Mouse (Mus musculus): Measurements from ENCODE around the gene Golga7b. TPM values are rescaled to one million over a fixed set of nuclear protein-coding genes. Genes with fewer than 3 reads are reported as not detected.

Gene Golga7b
- polyA plus RNA-seq, 1 experiment from 2014 or later = 0.73 TPM

- Histone ChIP-seq H3K4me3 (ENCODE audit: low read depth, low read length) (no peak overlapping the region), H3K9me3 (replicated peaks; ENCODE audit: control insufficient read depth, low read length) (no peaks in the 10 kb centered on the region), H3K9ac (replicated peaks; ENCODE audit: low read length) (no peak overlapping the region), H3K36me3 (replicated peaks; ENCODE audit: control insufficient read depth, insufficient read depth, low read depth, low read length) (no peaks in the 10 kb centered on the region), H3K4me2 (ENCODE audit: low read depth, low read length) (no peak overlapping the region), H3K4me1 (ENCODE audit: control insufficient read depth, insufficient read depth, low read length) (peaks cover 3% of the 10 kb centered on the region), H3K27me3 (ENCODE audit: control insufficient read depth, insufficient read depth, low read length) (no peaks in the 10 kb centered on the region), H3K27ac (replicated peaks; ENCODE audit: low read depth, low read length) (no peak overlapping the region)
- DNase-seq (ENCODE audit: low spot score) (no peak), ATAC-seq (replicated peaks; ENCODE audit: insufficient number of reproducible peaks, low FRiP score, low TSS enrichment, low read depth) (no peak)
- WGBS = 86% methylated on average over 12 of the region's 12 CpGs
Observed at GRCm38 (mm10) chr19:42308931-42309330, 61.6 kb downstream of the Golga7b start.

- Histone ChIP-seq H3K4me1 (ENCODE audit: control insufficient read depth, insufficient read depth, low read length) (peaks cover 3% of the 10 kb centered on the region), H3K36me3 (replicated peaks; ENCODE audit: control insufficient read depth, insufficient read depth, low read depth, low read length) (no peaks in the 10 kb centered on the region), H3K9me3 (replicated peaks; ENCODE audit: control insufficient read depth, low read length) (no peaks in the 10 kb centered on the region), H3K4me3 (ENCODE audit: low read depth, low read length) (no peak overlapping the region), H3K27me3 (ENCODE audit: control insufficient read depth, insufficient read depth, low read length) (no peaks in the 10 kb centered on the region), H3K9ac (replicated peaks; ENCODE audit: low read length) (no peak overlapping the region), H3K4me2 (ENCODE audit: low read depth, low read length) (no peak overlapping the region), H3K27ac (replicated peaks; ENCODE audit: low read depth, low read length) (no peak overlapping the region)
- WGBS = 44% methylated on average over 2 of the region's 2 CpGs
- ATAC-seq (replicated peaks; ENCODE audit: insufficient number of reproducible peaks, low FRiP score, low TSS enrichment, low read depth) (no peak), DNase-seq (ENCODE audit: low spot score) (no peak)
Observed at GRCm38 (mm10) chr19:42311332-42311731, 64.0 kb downstream of the Golga7b start.

GRCm38 (mm10) chr19:42312191-42312590, 64.8 kb downstream of the Golga7b start:
- no peaks in the 10 kb centered on the region for H3K27me3 ChIP-seq (ENCODE audit: control insufficient read depth, insufficient read depth, low read length)
- no peak overlapping the region for H3K9ac ChIP-seq (replicated peaks; ENCODE audit: low read length)
- DNase-seq (ENCODE audit: low spot score) = no peak
- no peaks in the 10 kb centered on the region for H3K36me3 ChIP-seq (replicated peaks; ENCODE audit: control insufficient read depth, insufficient read depth, low read depth, low read length)
- H3K4me1 ChIP-seq (ENCODE audit: control insufficient read depth, insufficient read depth, low read length) = no peaks in the 10 kb centered on the region
- no peak overlapping the region for H3K27ac ChIP-seq (replicated peaks; ENCODE audit: low read depth, low read length)
- H3K4me3 ChIP-seq (ENCODE audit: low read depth, low read length) = no peak overlapping the region
- 69% methylated on average over 3 of the region's 3 CpGs for WGBS
- H3K9me3 ChIP-seq (replicated peaks; ENCODE audit: control insufficient read depth, low read length) = no peaks in the 10 kb centered on the region
- no peak for ATAC-seq (replicated peaks; ENCODE audit: insufficient number of reproducible peaks, low FRiP score, low TSS enrichment, low read depth)
- H3K4me2 ChIP-seq (ENCODE audit: low read depth, low read length) = no peak overlapping the region

- DNase-seq (ENCODE audit: low spot score) (no peak), ATAC-seq (replicated peaks; ENCODE audit: insufficient number of reproducible peaks, low FRiP score, low TSS enrichment, low read depth) (no peak; the same call in 1 of the 2 replicates)
- Histone ChIP-seq H3K27me3 (ENCODE audit: control insufficient read depth, insufficient read depth, low read length) (no peaks in the 10 kb centered on the region), H3K9me3 (replicated peaks; ENCODE audit: control insufficient read depth, low read length) (no peaks in the 10 kb centered on the region), H3K4me2 (ENCODE audit: low read depth, low read length) (no peak overlapping the region), H3K27ac (replicated peaks; ENCODE audit: low read depth, low read length) (no peak overlapping the region), H3K9ac (replicated peaks; ENCODE audit: low read length) (no peak overlapping the region), H3K4me1 (ENCODE audit: control insufficient read depth, insufficient read depth, low read length) (no peaks in the 10 kb centered on the region), H3K4me3 (ENCODE audit: low read depth, low read length) (no peak overlapping the region), H3K36me3 (replicated peaks; ENCODE audit: control insufficient read depth, insufficient read depth, low read depth, low read length) (no peaks in the 10 kb centered on the region)
- 83% methylated on average over 6 of the region's 6 CpGs for WGBS
Observed at GRCm38 (mm10) chr19:42315070-42315679, 67.8 kb downstream of the Golga7b start.

DNA sequence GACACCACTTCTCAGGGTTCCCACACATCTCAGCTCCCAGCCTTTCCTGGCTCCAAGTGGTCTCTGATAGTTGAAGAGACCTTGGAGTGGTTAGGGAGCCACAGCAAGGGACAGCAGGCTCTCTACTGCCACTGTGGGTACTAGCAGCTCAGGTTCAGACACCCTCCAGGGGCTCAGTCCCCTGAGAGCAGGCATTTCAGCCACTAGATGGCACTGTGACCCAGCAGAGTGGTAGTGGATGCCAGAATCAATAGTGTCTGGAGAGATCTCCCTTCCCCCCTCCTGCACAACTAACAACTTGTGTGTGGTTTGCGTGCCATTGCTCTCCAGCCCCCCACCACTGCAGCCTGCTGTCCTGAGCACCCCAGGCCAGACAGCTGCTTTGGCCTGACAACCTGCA, 68.5 kb downstream of the Golga7b start:
- no peak overlapping the region for H3K4me3 ChIP-seq (ENCODE audit: low read depth, low read length)
- no peaks in the 10 kb centered on the region for H3K9me3 ChIP-seq (replicated peaks; ENCODE audit: control insufficient read depth, low read length)
- H3K36me3 ChIP-seq (replicated peaks; ENCODE audit: control insufficient read depth, insufficient read depth, low read depth, low read length) = no peaks in the 10 kb centered on the region
- no peaks in the 10 kb centered on the region for H3K4me1 ChIP-seq (ENCODE audit: control insufficient read depth, insufficient read depth, low read length)
- 0 out of 2 replicates have a peak, but pooled peaks have one; percentile 37 for ATAC-seq (replicated peaks; ENCODE audit: insufficient number of reproducible peaks, low FRiP score, low TSS enrichment, low read depth)
- no peak overlapping the region for H3K27ac ChIP-seq (replicated peaks; ENCODE audit: low read depth, low read length)
- 0% methylated on average over 1 of the region's 1 CpGs for WGBS
- DNase-seq (ENCODE audit: low spot score) = peak; percentile 87
- no peak overlapping the region for H3K9ac ChIP-seq (replicated peaks; ENCODE audit: low read length)
- no peaks in the 10 kb centered on the region for H3K27me3 ChIP-seq (ENCODE audit: control insufficient read depth, insufficient read depth, low read length)
- no peak overlapping the region for H3K4me2 ChIP-seq (ENCODE audit: low read depth, low read length)

DNA sequence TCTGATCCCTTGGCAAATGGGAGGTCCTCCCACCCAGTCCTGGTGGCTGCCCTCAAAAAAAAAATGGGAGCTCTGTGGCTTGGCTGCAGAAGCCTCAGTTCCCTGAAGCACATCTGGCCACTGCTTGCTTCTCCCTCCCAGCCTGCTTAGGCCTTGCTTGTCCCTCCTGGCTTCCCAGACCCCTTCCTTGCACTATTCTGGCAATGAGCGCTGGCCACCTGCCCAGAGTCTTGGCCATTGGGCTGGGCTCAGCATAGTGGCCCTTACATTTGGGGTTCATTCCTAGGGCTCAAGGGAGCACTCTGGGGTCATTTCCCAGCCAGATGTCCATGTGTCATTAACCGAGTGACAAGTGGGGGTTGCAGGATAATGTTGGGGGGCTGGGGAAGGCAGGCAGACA, 69.2 kb downstream of the Golga7b start:
- H3K4me1 ChIP-seq (ENCODE audit: control insufficient read depth, insufficient read depth, low read length) = no peaks in the 10 kb centered on the region

DNA sequence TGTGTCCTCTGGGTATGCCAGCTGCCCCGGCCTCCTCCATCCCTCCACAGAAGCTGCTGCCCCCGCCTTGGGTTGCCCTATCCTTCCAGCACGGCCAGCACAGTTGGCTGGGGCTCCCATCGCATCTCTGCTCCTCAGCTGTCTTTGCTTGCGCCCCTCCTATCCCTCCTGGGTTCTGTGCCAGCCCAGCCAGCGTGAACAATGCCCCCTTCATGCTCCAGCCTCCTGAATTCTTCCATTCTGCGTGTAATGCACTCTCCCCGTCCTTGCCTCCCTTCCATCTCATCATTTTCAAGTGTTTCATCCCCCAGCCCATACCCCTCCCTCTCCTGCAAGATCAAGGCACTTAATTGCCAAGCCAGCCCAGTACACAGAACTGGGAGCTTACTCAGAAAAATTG, 69.6 kb downstream of the Golga7b start:
- 67% methylated on average over 8 of the region's 8 CpGs for WGBS
- no peaks in the 10 kb centered on the region for H3K36me3 ChIP-seq (replicated peaks; ENCODE audit: control insufficient read depth, insufficient read depth, low read depth, low read length)
- no peak overlapping the region for H3K9ac ChIP-seq (replicated peaks; ENCODE audit: low read length)
- DNase-seq (ENCODE audit: low spot score) = no peak
- H3K27ac ChIP-seq (replicated peaks; ENCODE audit: low read depth, low read length) = no peak overlapping the region
- no peaks in the 10 kb centered on the region for H3K9me3 ChIP-seq (replicated peaks; ENCODE audit: control insufficient read depth, low read length)
- no peak for ATAC-seq (replicated peaks; ENCODE audit: insufficient number of reproducible peaks, low FRiP score, low TSS enrichment, low read depth)
- no peak overlapping the region for H3K4me3 ChIP-seq (ENCODE audit: low read depth, low read length)
- no peaks in the 10 kb centered on the region for H3K4me1 ChIP-seq (ENCODE audit: control insufficient read depth, insufficient read depth, low read length)
- no peaks in the 10 kb centered on the region for H3K27me3 ChIP-seq (ENCODE audit: control insufficient read depth, insufficient read depth, low read length)
- H3K4me2 ChIP-seq (ENCODE audit: low read depth, low read length) = no peak overlapping the region

More for the DNA sequence above, 69.2 kb downstream of the Golga7b start:
- Histone ChIP-seq H3K4me2 (ENCODE audit: low read depth, low read length) (no peak overlapping the region), H3K27me3 (ENCODE audit: control insufficient read depth, insufficient read depth, low read length) (no peaks in the 10 kb centered on the region), H3K36me3 (replicated peaks; ENCODE audit: control insufficient read depth, insufficient read depth, low read depth, low read length) (no peaks in the 10 kb centered on the region), H3K9ac (replicated peaks; ENCODE audit: low read length) (no peak overlapping the region), H3K9me3 (replicated peaks; ENCODE audit: control insufficient read depth, low read length) (no peaks in the 10 kb centered on the region), H3K27ac (replicated peaks; ENCODE audit: low read depth, low read length) (no peak overlapping the region), H3K4me3 (ENCODE audit: low read depth, low read length) (no peak overlapping the region)
- DNase-seq (ENCODE audit: low spot score) (no peak), ATAC-seq (replicated peaks; ENCODE audit: insufficient number of reproducible peaks, low FRiP score, low TSS enrichment, low read depth) (no peak)
- 86% methylated on average over 2 of the region's 2 CpGs for WGBS

GRCm38 (mm10) chr19:42317648-42318425, 70.5 kb downstream of the Golga7b start:
- H3K9ac ChIP-seq (replicated peaks; ENCODE audit: low read length) = no peak overlapping the region
- no peak for ATAC-seq (replicated peaks; ENCODE audit: insufficient number of reproducible peaks, low FRiP score, low TSS enrichment, low read depth)
- H3K4me1 ChIP-seq (ENCODE audit: control insufficient read depth, insufficient read depth, low read length) = no peaks in the 10 kb centered on the region
- no peak overlapping the region for H3K4me2 ChIP-seq (ENCODE audit: low read depth, low read length)
- H3K27me3 ChIP-seq (ENCODE audit: control insufficient read depth, insufficient read depth, low read length) = no peaks in the 10 kb centered on the region
- WGBS = 64% methylated on average over 18 of the region's 18 CpGs
- no peaks in the 10 kb centered on the region for H3K36me3 ChIP-seq (replicated peaks; ENCODE audit: control insufficient read depth, insufficient read depth, low read depth, low read length)
- DNase-seq (ENCODE audit: low spot score) = no peak
- H3K9me3 ChIP-seq (replicated peaks; ENCODE audit: control insufficient read depth, low read length) = no peaks in the 10 kb centered on the region
- H3K4me3 ChIP-seq (ENCODE audit: low read depth, low read length) = no peak overlapping the region
- H3K27ac ChIP-seq (replicated peaks; ENCODE audit: low read depth, low read length) = no peak overlapping the region
